In genomic region chr2:27772841-27773388, GRCm38 (mm10) we compare ENCODE assay signal across 15 mouse cellular contexts.
DNase-seq lines count a peak whose midpoint lies in the region; ATAC-seq lines count a peak whose summit lies in the region.
"Had no signal": no experiment of that assay in that cellular context is flagged by ENCODE, and none has a peak within 500 bp of the region (broad histone marks: within the 10 kb centered on the region; RNA-seq: fewer than 3 reads in every experiment).

No protein-coding gene starts in this region.

- peaks cover 53% of the 10 kb centered on the region for H3K4me1 ChIP-seq in heart, embryonic 10.5 days
- peaks cover 37% of the 10 kb centered on the region for H3K4me1 ChIP-seq in heart, embryonic 12.5 days (replicated peaks)
- peaks cover 69% of the 10 kb centered on the region for H3K4me1 ChIP-seq in embryonic facial prominence, embryonic 15.5 days
- H3K4me1 ChIP-seq: forebrain, embryonic 13.5 days had no signal

- H3K27me3 ChIP-seq in heart, embryonic 10.5 days (ENCODE audit: insufficient read depth, poor library complexity, severe bottlenecking): peaks cover 24% of the 10 kb centered on the region
- 0 out of 2 replicates have a peak, but pooled peaks cover 3% of the 10 kb centered on the region for H3K27me3 ChIP-seq in heart, embryonic 12.5 days (replicated peaks)
- no peaks in the 10 kb centered on the region for H3K27me3 ChIP-seq in embryonic facial prominence, embryonic 15.5 days
- H3K27me3 ChIP-seq: Patski had no signal

- no peak for DNase-seq in heart, embryonic 10.5 days (ENCODE audit: low spot score)
- peak; percentile 46 for DNase-seq in 3T3-L1 (ENCODE audit: low read depth, low spot score)
- DNase-seq in kidney, postnatal 36 days: peak; percentile 51 to 59
- DNase-seq in ovary, adult 18-20 months (ENCODE audit: low spot score): no peak
- no peak for DNase-seq in cerebellum, adult 8-10 months
- no peak for DNase-seq in adrenal gland, postnatal 36 days
- DNase-seq: cerebellum, postnatal 25 days; heart, adult 18-20 months; layer of hippocampus, postnatal 36 days; lung, adult 18-20 months had no signal

- H3K9ac ChIP-seq in heart, embryonic 12.5 days: no peak overlapping the region
- H3K9ac ChIP-seq in embryonic facial prominence, embryonic 15.5 days: no peak overlapping the region
- H3K9ac ChIP-seq: forebrain, embryonic 13.5 days had no signal

- H3K4me3 ChIP-seq in heart, embryonic 10.5 days: no peak overlapping the region
- H3K4me3 ChIP-seq in heart, embryonic 12.5 days: no peak overlapping the region
- no peak overlapping the region for H3K4me3 ChIP-seq in embryonic facial prominence, embryonic 15.5 days (replicated peaks)
- H3K4me3 ChIP-seq: forebrain, embryonic 13.5 days had no signal

- peak overlapping the region; percentile 76 for H3K27ac ChIP-seq in heart, embryonic 10.5 days
- H3K27ac ChIP-seq in heart, embryonic 12.5 days (ENCODE audit: poor library complexity, severe bottlenecking): no peak overlapping the region
- H3K27ac ChIP-seq in embryonic facial prominence, embryonic 15.5 days (replicated peaks): peak overlapping the region; percentile 98; the same call in 1 of the 2 replicates
- H3K27ac ChIP-seq: forebrain, embryonic 13.5 days; hindbrain, postnatal 0 days had no signal

- WGBS in heart, embryonic 10.5 days: 62% methylated on average over 7 of the region's 7 CpGs
- WGBS in heart, embryonic 12.5 days: 63% methylated on average over 7 of the region's 7 CpGs
- WGBS in embryonic facial prominence, embryonic 15.5 days: 66% methylated on average over 7 of the region's 7 CpGs

- no peaks in the 10 kb centered on the region for H3K36me3 ChIP-seq in heart, embryonic 10.5 days
- H3K36me3 ChIP-seq in heart, embryonic 12.5 days: no peaks in the 10 kb centered on the region
- no peaks in the 10 kb centered on the region for H3K36me3 ChIP-seq in embryonic facial prominence, embryonic 15.5 days

- no peaks in the 10 kb centered on the region for H3K9me3 ChIP-seq in heart, embryonic 10.5 days
- H3K9me3 ChIP-seq in heart, embryonic 12.5 days (replicated peaks): no peaks in the 10 kb centered on the region
- H3K9me3 ChIP-seq in embryonic facial prominence, embryonic 15.5 days (replicated peaks): no peaks in the 10 kb centered on the region
- H3K9me3 ChIP-seq: forebrain, embryonic 13.5 days had no signal

- H3K4me2 ChIP-seq in heart, embryonic 12.5 days: no peak overlapping the region
- H3K4me2 ChIP-seq in embryonic facial prominence, embryonic 15.5 days (replicated peaks): no peak overlapping the region
- H3K4me2 ChIP-seq: forebrain, embryonic 13.5 days had no signal

- ATAC-seq in heart, embryonic 12.5 days (ENCODE audit: insufficient number of reproducible peaks, low FRiP score): no peak
- no peak for ATAC-seq in embryonic facial prominence, embryonic 15.5 days (ENCODE audit: insufficient number of reproducible peaks, low FRiP score, low TSS enrichment, low read depth)
- ATAC-seq: forebrain, embryonic 13.5 days; hindbrain, postnatal 0 days had no signal

Comparison
In these comparisons a context has a peak if more than half of its experiments do, and no peak if none do; other contexts are left out.
1. DNase-seq: peak in 3T3-L1 (single experiment) and kidney, postnatal 36 days (2 of 2); none in heart, embryonic 10.5 days (single experiment), ovary, adult 18-20 months (single experiment), cerebellum, adult 8-10 months (single experiment) and adrenal gland, postnatal 36 days (0 of 2).